Mouse (Mus musculus) limb, embryonic 14.5 days (tissue): ENCODE data around the gene Wdr90. TPM values are rescaled to one million over a fixed set of nuclear protein-coding genes. Genes with fewer than 3 reads are reported as not detected.

Source experiments
- ATAC-seq: fragments of 200-750 bp; cut with Nextera tagmentation; 2 replicates; pipeline ENCODE4 v1.8.0; 2017; ENCODE audit warnings: low read depth, moderate number of reproducible peaks, moderate TSS enrichment; ENCODE audit not compliant: low FRiP score
- DNase-seq: peaks from one replicate; pipeline ENCODE4 v3.0.0-alpha.2; 2015; ENCODE audit warnings: low spot score
- H3K27ac ChIP-seq: fragments of 300-500 bp; sonication (generic); replicated peaks from 2 replicates; pipeline ENCODE4 v1.5.1; 2014; ENCODE audit warnings: low read depth, mild to moderate bottlenecking, low read length, moderate library complexity, mixed read lengths
- H3K27me3 ChIP-seq: fragments of 300-500 bp; sonication (generic); 2 replicates; pipeline ENCODE4 v1.6.1; 2014; ENCODE audit warnings: low read length, mixed read lengths; ENCODE audit not compliant: control insufficient read depth, insufficient read depth
- H3K36me3 ChIP-seq: fragments of 300-500 bp; sonication (generic); 2 replicates; pipeline ENCODE4 v1.6.1; 2014; ENCODE audit warnings: mild to moderate bottlenecking, low read length, moderate library complexity, mixed read lengths; ENCODE audit not compliant: control insufficient read depth, insufficient read depth
- H3K4me1 ChIP-seq: fragments of 300-500 bp; sonication (generic); 2 replicates; pipeline ENCODE4 v1.6.1; 2014; ENCODE audit warnings: antibody characterized with exemption, low read length, mixed read lengths; ENCODE audit not compliant: control insufficient read depth, insufficient read depth
- H3K4me2 ChIP-seq: fragments of 300-500 bp; sonication (generic); replicated peaks from 2 replicates; pipeline ENCODE4 v1.6.1; 2014; ENCODE audit warnings: low read depth, mild to moderate bottlenecking, low read length, moderate library complexity; ENCODE audit not compliant: severe bottlenecking
- H3K4me3 ChIP-seq: fragments of 300-500 bp; sonication (generic); replicated peaks from 2 replicates; pipeline ENCODE4 v1.5.1; 2014; ENCODE audit warnings: low read length
- H3K9ac ChIP-seq: fragments of 300-500 bp; sonication (generic); 2 replicates; pipeline ENCODE4 v1.6.1; 2014; ENCODE audit warnings: mild to moderate bottlenecking, low read depth, low read length, moderate library complexity; ENCODE audit not compliant: severe bottlenecking
- H3K9me3 ChIP-seq: fragments of 300-500 bp; sonication (generic); 2 replicates; pipeline ENCODE4 v1.6.1; 2016; ENCODE audit warnings: low read length; ENCODE audit not compliant: control insufficient read depth
- POLR2A ChIP-seq: fragments of 200-500 bp; IDR thresholded peaks from 2 replicates; pipeline ENCODE4 v1.8.0; 2012; ENCODE audit warnings: inconsistent platforms, mild to moderate bottlenecking, moderate library complexity, borderline replicate concordance; ENCODE audit not compliant: insufficient read depth, insufficient read length; ENCODE audit errors: extremely low read depth
- WGBS: fragments of 180-500 bp; shearing (Covaris S2); extraction: QIAGEN DNeasy Blood & Tissue Kit; methylation state at CpG from one replicate; pipeline ENCODE4 v1.1.7; 2014; 5-methylcytosine and 5-hydroxymethylcytosine counted together
- microRNA-seq: library from miRNA; unstranded; fragments of <30 nt; microRNA quantifications from one replicate; pipeline ENCODE4, GENCODE M21; 2016
- polyA plus RNA-seq, 2 experiments: library from polyadenylated mRNA; depleted of rRNA in 1 of 2; stranded (reverse) in 1 of 2; unstranded in 1 of 2; fragments of >200 nt; fragmentation: Nextera tagmentation in 1 of 2; extraction: Ambion mirVana in 1 of 2; gene quantifications; 2 replicates each; pipeline versions ENCODE4 v1.2.1 to v1.2.3; 2012 to 2014

The Wdr90 gene
- polyA plus RNA-seq, 2 experiments, result 18.1 to 68.0 TPM

DNA sequence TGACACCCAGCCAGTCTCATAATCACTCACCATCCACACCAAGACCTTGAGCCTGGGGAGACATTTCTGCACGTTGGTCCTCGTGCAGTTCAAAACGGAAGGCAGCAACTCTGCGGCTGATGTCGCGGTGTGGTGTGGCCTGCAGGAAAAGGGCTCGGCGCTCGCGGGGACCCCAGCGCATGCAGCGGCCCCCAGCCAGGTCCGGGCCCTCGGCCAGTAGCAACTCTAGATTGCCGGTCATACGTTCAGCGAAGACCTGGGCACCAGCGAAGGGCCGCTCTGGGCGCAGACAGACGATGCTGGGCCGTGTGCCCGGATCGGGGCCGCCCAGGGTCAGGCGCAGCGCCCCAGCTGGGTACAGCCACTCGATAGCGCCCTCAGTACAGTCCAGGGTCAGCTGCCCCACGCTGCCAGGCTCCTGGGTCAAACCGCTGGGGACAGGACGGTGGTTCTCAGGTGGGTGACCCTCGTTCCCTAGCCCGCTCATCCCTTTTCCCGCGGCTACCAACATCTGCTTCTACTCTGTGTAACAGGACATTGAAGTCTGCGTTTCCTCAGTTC, 65.0 kb downstream of the Wdr90 start:
- peak overlapping the region; percentile 81 for H3K4me3 ChIP-seq
- no peak for DNase-seq
- ATAC-seq, result no peak
- H3K4me2 ChIP-seq, result peak overlapping the region; percentile 97
- H3K9me3 ChIP-seq, result no peaks in the 10 kb centered on the region
- H3K27me3 ChIP-seq, result no peaks in the 10 kb centered on the region
- TF ChIP-seq POLR2A, result no peak
- no peaks in the 10 kb centered on the region for H3K36me3 ChIP-seq
- H3K27ac ChIP-seq, result no peak overlapping the region
- H3K4me1 ChIP-seq, result peaks cover 23% of the 10 kb centered on the region
- H3K9ac ChIP-seq, result peak overlapping the region; percentile 70
- under 1% methylated on average over 29 of the region's 37 CpGs for WGBS

DNA sequence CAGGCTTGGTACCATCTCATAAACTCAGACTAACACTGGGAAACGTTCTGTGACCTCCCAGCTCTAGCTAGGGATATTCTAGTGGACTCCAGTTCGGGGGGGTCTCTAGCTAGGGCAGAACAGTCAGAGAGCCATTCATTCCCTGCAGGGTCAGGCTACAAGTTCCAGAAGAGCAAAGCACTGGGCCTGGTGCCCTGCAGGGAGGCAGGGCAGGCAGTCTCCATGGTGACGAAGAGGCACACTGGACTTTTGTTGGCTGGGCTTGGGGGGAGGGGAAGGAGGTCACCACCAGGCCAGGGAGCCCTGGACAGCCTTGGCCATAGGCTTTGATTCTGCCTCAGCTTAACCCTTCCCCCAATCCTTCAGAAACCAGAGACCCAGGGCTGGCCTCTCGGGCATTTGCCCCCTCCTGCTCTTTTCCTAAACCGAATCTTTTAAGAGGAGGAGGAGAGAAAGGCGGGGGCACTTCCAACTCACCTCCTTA, 65.7 kb downstream of the Wdr90 start, which contains the start of gene AC134908.4:
Gene AC134908.4, minus strand, starts transcription at position 51 of the 484 bp plus-strand sequence.
- no peak for TF ChIP-seq POLR2A
- Histone ChIP-seq H3K36me3 (no peaks in the 10 kb centered on the region), H3K4me2 (peak within 1 kb of the TSS; percentile 97), H3K27ac (no peak within 1 kb of the TSS), H3K27me3 (no peaks in the 10 kb centered on the region), H3K9me3 (no peaks in the 10 kb centered on the region), H3K9ac (peak within 1 kb of the TSS; percentile 70), H3K4me3 (peak within 1 kb of the TSS; percentile 81), H3K4me1 (peaks cover 27% of the 10 kb centered on the region)
- DNase-seq (peak; percentile 32), ATAC-seq (no peak)
- 12% methylated on average over 6 of the region's 6 CpGs for WGBS

DNA sequence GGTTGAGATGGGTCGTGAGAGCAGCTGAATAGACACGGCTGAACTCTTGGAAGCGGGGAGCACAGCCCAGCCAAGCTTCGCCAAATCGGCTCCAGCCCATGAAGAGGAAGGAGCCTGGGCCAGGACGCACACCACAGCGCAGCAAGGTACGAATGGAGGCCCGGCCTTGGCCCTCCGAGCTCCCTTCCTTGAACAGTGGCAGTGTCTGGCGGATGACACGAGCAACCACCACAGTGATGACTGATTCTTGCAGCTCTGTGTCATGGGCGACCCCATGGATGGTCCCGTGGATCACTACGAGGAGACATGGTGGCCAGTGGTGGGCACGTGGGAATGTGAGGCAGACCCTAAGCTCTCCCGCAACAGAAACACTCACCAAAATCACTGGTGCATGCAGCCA, 66.3 kb downstream of the Wdr90 start:
- Histone ChIP-seq H3K27me3 (no peaks in the 10 kb centered on the region), H3K27ac (no peak overlapping the region), H3K9ac (no peak overlapping the region), H3K36me3 (no peaks in the 10 kb centered on the region), H3K4me2 (peak overlapping the region; percentile 97; the same call in 1 of the 2 replicates), H3K4me3 (no peak overlapping the region), H3K9me3 (no peaks in the 10 kb centered on the region), H3K4me1 (peaks cover 27% of the 10 kb centered on the region)
- WGBS, result 92% methylated on average over 17 of the region's 17 CpGs
- no peak for TF ChIP-seq POLR2A
- ATAC-seq (no peak), DNase-seq (no peak)

Small RNAs within 50 kb of the gene (microRNA-seq; reads per million reads assigned to microRNA genes)
- not detected for gene Mir3082

Other genes starting within 250 kb of the Wdr90 start
- gene Gng13, start 144.3 kb downstream of the Wdr90 start, polyA plus RNA-seq (2012; rRNA removed), result 0.56 and 0.74 TPM in 2 replicates
- 3.5 and 6.1 TPM in 2 replicates for gene Gng13, start 144.3 kb downstream of the Wdr90 start, polyA plus RNA-seq (2014; fragmentation: Nextera tagmentation; extraction: Ambion mirVana)
- 34.5 and 34.6 TPM in 2 replicates for gene Chtf18, start 134.1 kb downstream of the Wdr90 start, polyA plus RNA-seq (2012; rRNA removed)
- gene Chtf18, start 134.1 kb downstream of the Wdr90 start, polyA plus RNA-seq (2014; fragmentation: Nextera tagmentation; extraction: Ambion mirVana), result 14.7 and 16.1 TPM in 2 replicates
- gene Rpusd1, start 133.8 kb downstream of the Wdr90 start, polyA plus RNA-seq (2012; rRNA removed), result 48.2 and 71.7 TPM in 2 replicates
- 26.1 and 26.6 TPM in 2 replicates for gene Rpusd1, start 133.8 kb downstream of the Wdr90 start, polyA plus RNA-seq (2014; fragmentation: Nextera tagmentation; extraction: Ambion mirVana)
- 0.10 and 0.13 TPM in 2 replicates for gene Mslnl, start 125.5 kb downstream of the Wdr90 start, polyA plus RNA-seq (2012; rRNA removed)
- 0.10 and 0.22 TPM in 2 replicates for gene Mslnl, start 125.5 kb downstream of the Wdr90 start, polyA plus RNA-seq (2014; fragmentation: Nextera tagmentation; extraction: Ambion mirVana)
- 0.23 and 5.5 TPM in 2 replicates for gene Msln, start 107.1 kb downstream of the Wdr90 start, polyA plus RNA-seq (2012; rRNA removed)
- 0.37 and 0.95 TPM in 2 replicates for gene Msln, start 107.1 kb downstream of the Wdr90 start, polyA plus RNA-seq (2014; fragmentation: Nextera tagmentation; extraction: Ambion mirVana)
- gene Narfl, start 87.7 kb downstream of the Wdr90 start, polyA plus RNA-seq (2012; rRNA removed), result 24.9 and 26.0 TPM in 2 replicates
- gene Narfl, start 87.7 kb downstream of the Wdr90 start, polyA plus RNA-seq (2014; fragmentation: Nextera tagmentation; extraction: Ambion mirVana), result 24.2 and 26.1 TPM in 2 replicates
- gene Haghl, start 75.8 kb downstream of the Wdr90 start, polyA plus RNA-seq (2012; rRNA removed), result 113 and 119 TPM in 2 replicates
- gene Haghl, start 75.8 kb downstream of the Wdr90 start, polyA plus RNA-seq (2014; fragmentation: Nextera tagmentation; extraction: Ambion mirVana), result 69.3 and 78.0 TPM in 2 replicates
- 0.06 and 0.10 TPM in 2 replicates for gene Ccdc78, start 74.9 kb downstream of the Wdr90 start, polyA plus RNA-seq (2012; rRNA removed)
- gene Ccdc78, start 74.9 kb downstream of the Wdr90 start, polyA plus RNA-seq (2014; fragmentation: Nextera tagmentation; extraction: Ambion mirVana), result not detected in 2 replicates
- 114 and 117 TPM in 2 replicates for gene Fam173a, start 68.6 kb downstream of the Wdr90 start, polyA plus RNA-seq (2012; rRNA removed)
- gene Fam173a, start 68.6 kb downstream of the Wdr90 start, polyA plus RNA-seq (2014; fragmentation: Nextera tagmentation; extraction: Ambion mirVana), result 72.5 and 73.8 TPM in 2 replicates
- gene AC134908.4, start 65.8 kb downstream of the Wdr90 start, polyA plus RNA-seq (2012; rRNA removed), result not detected in 2 replicates
- gene AC134908.4, start 65.8 kb downstream of the Wdr90 start, polyA plus RNA-seq (2014; fragmentation: Nextera tagmentation; extraction: Ambion mirVana), result 0.30 TPM in 1 of 2 replicates, not detected in the other
- 83.6 and 119 TPM in 2 replicates for gene Metrn, start 64.4 kb downstream of the Wdr90 start, polyA plus RNA-seq (2012; rRNA removed)
- gene Metrn, start 64.4 kb downstream of the Wdr90 start, polyA plus RNA-seq (2014; fragmentation: Nextera tagmentation; extraction: Ambion mirVana), result 10.5 and 12.6 TPM in 2 replicates
- gene Fbxl16, start 52.4 kb downstream of the Wdr90 start, polyA plus RNA-seq (2012; rRNA removed), result 6.5 and 12.2 TPM in 2 replicates
- 2.0 and 2.5 TPM in 2 replicates for gene Fbxl16, start 52.4 kb downstream of the Wdr90 start, polyA plus RNA-seq (2014; fragmentation: Nextera tagmentation; extraction: Ambion mirVana)
- gene Wdr24, start 37.9 kb downstream of the Wdr90 start, polyA plus RNA-seq (2012; rRNA removed), result 45.1 and 56.1 TPM in 2 replicates
- 26.0 and 27.7 TPM in 2 replicates for gene Wdr24, start 37.9 kb downstream of the Wdr90 start, polyA plus RNA-seq (2014; fragmentation: Nextera tagmentation; extraction: Ambion mirVana)
- 64.4 and 79.2 TPM in 2 replicates for gene Jmjd8, start 32.6 kb downstream of the Wdr90 start, polyA plus RNA-seq (2012; rRNA removed)
- gene Jmjd8, start 32.6 kb downstream of the Wdr90 start, polyA plus RNA-seq (2014; fragmentation: Nextera tagmentation; extraction: Ambion mirVana), result 41.5 and 46.3 TPM in 2 replicates
- gene Stub1, start 28.1 kb downstream of the Wdr90 start, polyA plus RNA-seq (2012; rRNA removed), result 335 and 338 TPM in 2 replicates
- 349 and 350 TPM in 2 replicates for gene Stub1, start 28.1 kb downstream of the Wdr90 start, polyA plus RNA-seq (2014; fragmentation: Nextera tagmentation; extraction: Ambion mirVana)
- 11.7 and 12.9 TPM in 2 replicates for gene Rhbdl1, start 24.2 kb downstream of the Wdr90 start, polyA plus RNA-seq (2012; rRNA removed)
- gene Rhbdl1, start 24.2 kb downstream of the Wdr90 start, polyA plus RNA-seq (2014; fragmentation: Nextera tagmentation; extraction: Ambion mirVana), result 1.9 and 2.3 TPM in 2 replicates
- 13.0 and 19.4 TPM in 2 replicates for gene Gm20683, start 19.7 kb downstream of the Wdr90 start, polyA plus RNA-seq (2012; rRNA removed)
- 2.2 and 2.5 TPM in 2 replicates for gene Gm20683, start 19.7 kb downstream of the Wdr90 start, polyA plus RNA-seq (2014; fragmentation: Nextera tagmentation; extraction: Ambion mirVana)
- 101 and 126 TPM in 2 replicates for gene Rhot2, start 16.6 kb downstream of the Wdr90 start, polyA plus RNA-seq (2012; rRNA removed)
- 10.6 and 16.9 TPM in 2 replicates for gene Rhot2, start 16.6 kb downstream of the Wdr90 start, polyA plus RNA-seq (2014; fragmentation: Nextera tagmentation; extraction: Ambion mirVana)
- gene Mcrip2, start 7.3 kb upstream of the Wdr90 start, polyA plus RNA-seq (2012; rRNA removed), result 12.3 and 13.1 TPM in 2 replicates
- 13.4 and 20.2 TPM in 2 replicates for gene Mcrip2, start 7.3 kb upstream of the Wdr90 start, polyA plus RNA-seq (2014; fragmentation: Nextera tagmentation; extraction: Ambion mirVana)
- 61.7 and 62.9 TPM in 2 replicates for gene Mettl26, start 13.6 kb upstream of the Wdr90 start, polyA plus RNA-seq (2012; rRNA removed)
- gene Mettl26, start 13.6 kb upstream of the Wdr90 start, polyA plus RNA-seq (2014; fragmentation: Nextera tagmentation; extraction: Ambion mirVana), result 51.4 and 52.0 TPM in 2 replicates
- gene Wfikkn1, start 19.4 kb upstream of the Wdr90 start, polyA plus RNA-seq (2012; rRNA removed), result 1.2 and 1.4 TPM in 2 replicates
- gene Wfikkn1, start 19.4 kb upstream of the Wdr90 start, polyA plus RNA-seq (2014; fragmentation: Nextera tagmentation; extraction: Ambion mirVana), result 0.68 and 0.77 TPM in 2 replicates
- 53.3 and 73.6 TPM in 2 replicates for gene Rab40c, start 58.2 kb upstream of the Wdr90 start, polyA plus RNA-seq (2012; rRNA removed)
- 20.8 and 23.2 TPM in 2 replicates for gene Rab40c, start 58.2 kb upstream of the Wdr90 start, polyA plus RNA-seq (2014; fragmentation: Nextera tagmentation; extraction: Ambion mirVana)
- gene Pigq, start 83.4 kb upstream of the Wdr90 start, polyA plus RNA-seq (2012; rRNA removed), result 95.4 and 141 TPM in 2 replicates
- gene Pigq, start 83.4 kb upstream of the Wdr90 start, polyA plus RNA-seq (2014; fragmentation: Nextera tagmentation; extraction: Ambion mirVana), result 48.7 and 48.8 TPM in 2 replicates
- gene Nhlrc4, start 83.5 kb upstream of the Wdr90 start, polyA plus RNA-seq (2012; rRNA removed), result 0.10 TPM in 2 replicates
- gene Nhlrc4, start 83.5 kb upstream of the Wdr90 start, polyA plus RNA-seq (2014; fragmentation: Nextera tagmentation; extraction: Ambion mirVana), result not detected in 2 replicates
- 0.25 and 0.26 TPM in 2 replicates for gene A930017K11Rik, start 91.1 kb upstream of the Wdr90 start, polyA plus RNA-seq (2012; rRNA removed)
- 0.23 and 0.35 TPM in 2 replicates for gene A930017K11Rik, start 91.1 kb upstream of the Wdr90 start, polyA plus RNA-seq (2014; fragmentation: Nextera tagmentation; extraction: Ambion mirVana)
- 50.1 and 70.4 TPM in 2 replicates for gene Capn15, start 124.3 kb upstream of the Wdr90 start, polyA plus RNA-seq (2012; rRNA removed)
- 31.0 and 31.2 TPM in 2 replicates for gene Capn15, start 124.3 kb upstream of the Wdr90 start, polyA plus RNA-seq (2014; fragmentation: Nextera tagmentation; extraction: Ambion mirVana)
- 39.0 and 47.9 TPM in 2 replicates for gene Rab11fip3, start 208.1 kb upstream of the Wdr90 start, polyA plus RNA-seq (2012; rRNA removed)
- 17.8 and 18.0 TPM in 2 replicates for gene Rab11fip3, start 208.1 kb upstream of the Wdr90 start, polyA plus RNA-seq (2014; fragmentation: Nextera tagmentation; extraction: Ambion mirVana)
- gene Decr2, start 228.8 kb upstream of the Wdr90 start, polyA plus RNA-seq (2012; rRNA removed), result 32.5 and 34.7 TPM in 2 replicates
- 19.0 and 23.3 TPM in 2 replicates for gene Decr2, start 228.8 kb upstream of the Wdr90 start, polyA plus RNA-seq (2014; fragmentation: Nextera tagmentation; extraction: Ambion mirVana)
- gene Nme4, start 234.1 kb upstream of the Wdr90 start, polyA plus RNA-seq (2012; rRNA removed), result 133 and 176 TPM in 2 replicates
- 104 and 106 TPM in 2 replicates for gene Nme4, start 234.1 kb upstream of the Wdr90 start, polyA plus RNA-seq (2014; fragmentation: Nextera tagmentation; extraction: Ambion mirVana)